8 mouse cellular contexts compared by ENCODE assay signal in genomic region chr2:157007234-157007596, GRCm38 (mm10). TPM values are rescaled to one million over a fixed set of nuclear protein-coding genes. Genes with fewer than 3 reads are reported as not detected.
DNase-seq lines count a peak whose midpoint lies in the region; ATAC-seq and TF ChIP-seq lines count a peak whose summit lies in the region.

No protein-coding gene starts in this region.

- H3K4me1 ChIP-seq in kidney, embryonic 14.5 days (ENCODE audit: control insufficient read depth, insufficient read depth, low read length): peaks cover 10% of the 10 kb centered on the region; the same call in 1 of the 2 replicates
- 0 out of 2 replicates have a peak, but pooled peaks cover 4% of the 10 kb centered on the region for H3K4me1 ChIP-seq in brown adipose tissue, adult 24 weeks (ENCODE audit: control insufficient read depth, insufficient read depth, insufficient read length, low read length)
- H3K4me1 ChIP-seq in hindbrain, postnatal 0 days (ENCODE audit: insufficient read depth, low read length): peaks cover 9% of the 10 kb centered on the region; the same call in 1 of the 2 replicates
- peaks cover 11% of the 10 kb centered on the region for H3K4me1 ChIP-seq in midbrain, embryonic 15.5 days

- 32% methylated on average over 5 of the region's 5 CpGs for WGBS in kidney, embryonic 14.5 days
- WGBS in hindbrain, postnatal 0 days: 21% methylated on average over 5 of the region's 5 CpGs
- WGBS in midbrain, embryonic 15.5 days: 32% methylated on average over 5 of the region's 5 CpGs

- H3K36me3 ChIP-seq in kidney, embryonic 14.5 days (ENCODE audit: control insufficient read depth, insufficient read depth, low read length): peaks cover 16% of the 10 kb centered on the region
- H3K36me3 ChIP-seq in hindbrain, postnatal 0 days (ENCODE audit: insufficient read depth, low read length): no peaks in the 10 kb centered on the region
- no peaks in the 10 kb centered on the region for H3K36me3 ChIP-seq in midbrain, embryonic 15.5 days (replicated peaks)

- no peak for TF ChIP-seq CTCF in hindbrain, postnatal 0 days (IDR thresholded peaks at IDR 0.05; ENCODE audit: low read depth)

- no peaks in the 10 kb centered on the region for H3K9me3 ChIP-seq in kidney, embryonic 14.5 days (ENCODE audit: control insufficient read depth, low read length)
- no peaks in the 10 kb centered on the region for H3K9me3 ChIP-seq in hindbrain, postnatal 0 days (ENCODE audit: low read length)
- no peaks in the 10 kb centered on the region for H3K9me3 ChIP-seq in midbrain, embryonic 15.5 days

- peak overlapping the region; percentile 73 for H3K27ac ChIP-seq in kidney, embryonic 14.5 days (ENCODE audit: low read depth, low read length)
- 0 out of 2 replicates have a peak overlapping the region, but pooled peaks have one; percentile 17 for H3K27ac ChIP-seq in brown adipose tissue, adult 24 weeks (replicated peaks; ENCODE audit: low read depth, low read length)
- H3K27ac ChIP-seq in hindbrain, postnatal 0 days: peak overlapping the region; percentile 67; the same call in 1 of the 2 replicates
- H3K27ac ChIP-seq in midbrain, embryonic 15.5 days: peak overlapping the region; percentile 69

- H3K27me3 ChIP-seq in kidney, embryonic 14.5 days (ENCODE audit: control insufficient read depth, insufficient read depth, low read length): no peaks in the 10 kb centered on the region
- H3K27me3 ChIP-seq in hindbrain, postnatal 0 days (ENCODE audit: insufficient read depth, low read length): no peaks in the 10 kb centered on the region
- H3K27me3 ChIP-seq in midbrain, embryonic 15.5 days (replicated peaks): no peaks in the 10 kb centered on the region

- H3K9ac ChIP-seq in kidney, embryonic 14.5 days (ENCODE audit: low read depth, low read length): peak overlapping the region; percentile 81
- peak overlapping the region; percentile 65 for H3K9ac ChIP-seq in hindbrain, postnatal 0 days (replicated peaks; ENCODE audit: low read length)
- H3K9ac ChIP-seq in midbrain, embryonic 15.5 days: peak overlapping the region; percentile 45

- peak; percentile 51 for ATAC-seq in kidney, embryonic 14.5 days (ENCODE audit: low FRiP score, low TSS enrichment)
- peak; percentile 57 for ATAC-seq in hindbrain, postnatal 0 days
- ATAC-seq in midbrain, embryonic 15.5 days (replicated peaks): peak; percentile 53; the same call in 1 of the 2 replicates

- H3K4me2 ChIP-seq in kidney, embryonic 14.5 days (replicated peaks; ENCODE audit: low read depth, low read length): peak overlapping the region; percentile 79
- H3K4me2 ChIP-seq in hindbrain, postnatal 0 days (ENCODE audit: low read depth, low read length): peak overlapping the region; percentile 100
- peak overlapping the region; percentile 98 for H3K4me2 ChIP-seq in midbrain, embryonic 15.5 days

- DNase-seq in kidney, postnatal 10 days: no peak
- no peak for DNase-seq in hindbrain, postnatal 0 days (ENCODE audit: low spot score)
- no peak for DNase-seq in ovary, postnatal 10 days (ENCODE audit: low spot score)
- DNase-seq in layer of hippocampus, adult 8-10 months (ENCODE audit: low spot score in 2 of 2): no peak
- no peak for DNase-seq in adrenal gland, postnatal 10 days

- H3K4me3 ChIP-seq in kidney, embryonic 14.5 days (ENCODE audit: low read length): peak overlapping the region; percentile 85
- H3K4me3 ChIP-seq in brown adipose tissue, adult 24 weeks (ENCODE audit: insufficient read depth, low read depth, low read length): peak overlapping the region; percentile 67
- peak overlapping the region; percentile 64 for H3K4me3 ChIP-seq in hindbrain, postnatal 0 days (ENCODE audit: low read length)
- H3K4me3 ChIP-seq in midbrain, embryonic 15.5 days: peak overlapping the region; percentile 56

RNA-seq across cellular contexts. Expression of gene Dsn1, which starts 0.3 kb away (rescaled TPM):
- 30.8 and 43.8 TPM in 2 replicates for polyA plus RNA-seq in kidney, embryonic 14.5 days (2014; fragmentation: Nextera tagmentation; extraction: Ambion mirVana)
- polyA plus RNA-seq in brown adipose tissue, adult 24 weeks (2012; ENCODE audit: insufficient read depth, insufficient read length, missing spikeins): 1.3 TPM in 1 of 2 replicates, not detected in the other
- total RNA-seq in hindbrain, postnatal 0 days (2014; rRNA removed): 6.3 and 9.5 TPM in 2 replicates
- 11.9 and 12.7 TPM in 2 replicates for polyA plus RNA-seq in hindbrain, postnatal 0 days (2015; fragmentation: Nextera tagmentation; extraction: Ambion mirVana)
- polyA plus RNA-seq in midbrain, embryonic 15.5 days (2015; fragmentation: Nextera tagmentation; extraction: Ambion mirVana): 8.9 and 9.6 TPM in 2 replicates
- 1 to 10 TPM; 4.5 to 6.3 (median 5.3) TPM for total RNA-seq in layer of hippocampus, adult 8-10 months (2022)
- 10 to 100 TPM in 1 of 2 experiments, 1 to 10 TPM in 1; 9.2 to 12.8 TPM for total RNA-seq in adrenal gland, postnatal 10 days (2021)

RNA-seq across cellular contexts. Expression of gene Ndrg3, which starts 15.4 kb away (rescaled TPM):
- 31.9 and 44.1 TPM in 2 replicates for polyA plus RNA-seq in kidney, embryonic 14.5 days (2014; fragmentation: Nextera tagmentation; extraction: Ambion mirVana)
- polyA plus RNA-seq in brown adipose tissue, adult 24 weeks (2012; ENCODE audit: insufficient read depth, insufficient read length, missing spikeins): 97.6 and 181 TPM in 2 replicates
- 177 and 183 TPM in 2 replicates for total RNA-seq in hindbrain, postnatal 0 days (2014; rRNA removed)
- polyA plus RNA-seq in hindbrain, postnatal 0 days (2015; fragmentation: Nextera tagmentation; extraction: Ambion mirVana): 162 and 167 TPM in 2 replicates
- 132 and 136 TPM in 2 replicates for polyA plus RNA-seq in midbrain, embryonic 15.5 days (2015; fragmentation: Nextera tagmentation; extraction: Ambion mirVana)
- 100 to 1,000 TPM; 385 to 449 (median 420) TPM for total RNA-seq in layer of hippocampus, adult 8-10 months (2022)
- total RNA-seq in adrenal gland, postnatal 10 days (2021): 10 to 100 TPM; 51.3 to 59.2 TPM

Comparison
In these comparisons a context has a peak if more than half of its experiments do, and no peak if none do; other contexts are left out.
1. H3K27ac ChIP-seq: peak in every context shown above with its lines; median percentile 73 in kidney, embryonic 14.5 days; 69 in midbrain, embryonic 15.5 days; 67 in hindbrain, postnatal 0 days; 17 in brown adipose tissue, adult 24 weeks.